Mouse (Mus musculus) effector memory CD4-positive, alpha-beta T cell, adult 5 months (primary cell): ENCODE results near the gene Kdm7a. TPM values are rescaled to one million over a fixed set of nuclear protein-coding genes. Genes with fewer than 3 reads are reported as not detected.

ENCODE experiments used
- polyA plus RNA-seq: library from polyadenylated mRNA; unstranded; fragments of 100-300 nt; shearing (Covaris generic); gene quantifications from one replicate; pipeline ENCODE4 v1.2.1, GENCODE M21; 2017

The Kdm7a gene
- polyA plus RNA-seq: 67.2 TPM

DNA sequence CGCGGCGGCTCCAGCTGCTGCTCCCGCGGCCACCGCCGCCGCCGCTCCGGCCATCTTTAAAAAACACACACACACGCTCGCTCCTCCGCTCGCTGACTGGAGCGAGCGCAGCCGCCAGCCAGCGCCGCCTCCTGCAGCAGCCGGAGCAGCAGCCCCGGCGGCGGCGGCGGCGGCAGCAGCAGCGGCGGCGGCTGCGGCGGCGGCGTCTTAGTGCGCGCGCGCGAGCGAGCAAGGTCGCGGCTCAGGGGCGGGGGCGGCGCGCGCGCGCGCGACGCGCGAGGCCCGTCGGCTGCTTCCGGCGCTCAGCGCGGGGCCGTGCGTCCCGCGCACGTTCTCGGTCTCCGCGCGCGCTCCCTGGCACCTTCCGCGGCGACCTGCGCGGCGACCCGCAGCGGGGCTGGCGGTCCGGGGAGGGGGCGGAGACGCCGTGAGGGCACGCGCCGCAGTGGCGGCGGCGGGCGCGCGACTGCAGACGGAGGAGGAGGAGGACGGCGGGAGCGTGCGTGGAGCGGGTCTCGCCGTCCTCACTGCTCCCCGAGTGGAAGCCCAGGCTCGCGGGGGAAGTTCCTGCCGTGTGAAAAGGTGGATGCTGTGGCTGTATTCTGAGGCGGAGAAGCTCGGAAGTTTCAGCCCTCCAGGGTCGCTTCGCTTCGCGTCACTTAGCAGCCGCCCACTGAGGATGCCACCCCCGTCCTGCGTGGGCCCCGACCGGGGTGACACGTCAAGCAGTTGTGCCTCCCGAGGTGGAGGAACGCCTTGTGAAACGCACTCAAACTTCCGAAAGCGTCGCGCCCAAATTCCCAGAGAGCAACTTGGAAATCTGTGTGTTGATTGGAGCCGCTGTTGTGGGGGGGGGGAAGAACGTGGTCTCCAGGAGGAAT, at the start of gene Kdm7a:
Kdm7a (minus strand) TSS at position 209 of the 881 bp plus-strand sequence.

DNA sequence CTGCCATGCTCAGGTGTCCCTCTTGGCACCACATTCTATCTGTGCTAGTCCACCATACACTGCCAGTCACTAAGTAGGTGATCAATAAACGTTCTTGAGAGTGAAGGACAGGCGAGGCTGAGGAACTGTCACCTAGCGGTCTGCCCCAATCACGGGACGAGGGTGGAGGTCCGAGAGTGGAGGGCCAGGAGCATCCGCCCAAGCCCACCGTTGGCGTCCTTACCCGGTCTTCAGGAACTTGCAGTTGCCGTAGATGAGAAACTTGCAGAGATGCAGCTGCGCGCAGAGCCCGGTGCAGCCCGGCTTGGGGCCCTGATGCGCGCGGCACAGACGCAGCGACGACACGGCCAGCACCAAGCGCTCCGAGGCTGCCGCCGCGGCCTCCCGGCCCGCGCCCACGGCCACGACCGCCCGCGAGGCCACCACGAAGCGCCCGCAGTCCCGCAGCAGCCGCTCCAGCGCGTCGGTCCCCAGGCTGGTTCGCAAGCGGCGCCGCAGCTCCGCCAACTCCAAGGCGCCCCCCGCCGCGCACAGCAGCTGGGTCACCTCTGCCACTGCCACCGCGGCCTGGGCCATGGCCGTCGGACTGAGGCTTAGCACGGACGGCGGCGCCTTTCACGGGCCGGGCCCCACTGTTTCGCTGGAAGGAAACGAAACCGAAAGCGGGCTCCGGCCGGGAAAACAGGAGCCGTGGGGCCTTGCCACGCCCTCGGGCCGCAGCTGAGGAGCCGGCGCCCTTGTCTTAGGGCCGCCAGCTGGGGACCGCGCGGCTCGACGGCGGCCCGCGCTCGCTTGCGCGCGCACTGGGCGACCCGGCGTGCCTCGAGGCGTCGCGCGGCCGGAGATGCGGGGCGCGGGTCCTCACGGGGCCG, 88.8 kb downstream of the Kdm7a start, which contains the start of gene Parp12:
Parp12 (minus strand) TSS at position 766 of the 872 bp plus-strand sequence.

Other genes with a start within 250 kb of the Kdm7a start
- 12.2 TPM for gene Parp12, start 88.4 kb downstream of the Kdm7a start, polyA plus RNA-seq
- 74.9 TPM for gene Slc37a3, start 170.9 kb upstream of the Kdm7a start, polyA plus RNA-seq
- gene Rab19, start 174.4 kb upstream of the Kdm7a start, polyA plus RNA-seq: 32.8 TPM
- 219 TPM for gene Mkrn1, start 213.7 kb upstream of the Kdm7a start, polyA plus RNA-seq